Mouse (Mus musculus) forebrain, embryonic 10.5 days (tissue): ENCODE data around the gene Slc1a2. TPM values are rescaled to one million over a fixed set of nuclear protein-coding genes. Genes with fewer than 3 reads are reported as not detected.
A peak's percentile ranks its signal among the peaks of the same experiment; 100 is the strongest.

Source experiments
- DNase-seq: peaks from one replicate; pipeline ENCODE4 v3.0.0-alpha.2; 2017; ENCODE audit warnings: low spot score; ENCODE audit errors: extremely low spot score
- H3K27ac ChIP-seq: fragments of 300-500 bp; sonication (generic); 2 replicates; pipeline ENCODE4 v1.5.1; 2016; ENCODE audit warnings: mild to moderate bottlenecking
- H3K27me3 ChIP-seq: fragments of 300-500 bp; sonication (generic); 2 replicates; pipeline ENCODE4 v1.6.1; 2016; ENCODE audit warnings: mild to moderate bottlenecking; ENCODE audit not compliant: poor library complexity, severe bottlenecking
- H3K36me3 ChIP-seq: fragments of 300-500 bp; sonication (generic); replicated peaks from 2 replicates; pipeline ENCODE4 v1.6.1; 2016; ENCODE audit warnings: mild to moderate bottlenecking, moderate library complexity
- H3K4me1 ChIP-seq: fragments of 300-500 bp; sonication (generic); 2 replicates; pipeline ENCODE4 v1.6.1; 2016
- H3K4me3 ChIP-seq: fragments of 300-500 bp; sonication (generic); 2 replicates; pipeline ENCODE4 v1.5.1; 2016; ENCODE audit warnings: mild to moderate bottlenecking, moderate library complexity
- H3K9me3 ChIP-seq: fragments of 300-500 bp; sonication (generic); 2 replicates; pipeline ENCODE4 v1.6.1; 2016; ENCODE audit warnings: mild to moderate bottlenecking, moderate library complexity
- WGBS: fragments of 180-500 bp; shearing (Covaris S2); methylation state at CpG from one replicate; pipeline ENCODE4 v1.1.7; 2016; 5-methylcytosine and 5-hydroxymethylcytosine counted together
- polyA plus RNA-seq: library from polyadenylated mRNA; unstranded; fragments of >200 nt; fragmentation: Nextera tagmentation; extraction: Ambion mirVana; gene quantifications from 2 replicates; pipeline ENCODE4 v1.2.1, GENCODE M21; 2016

The Slc1a2 gene
- polyA plus RNA-seq: 2.6 and 2.7 TPM in 2 replicates

- Histone ChIP-seq H3K27me3 (peaks cover 56% of the 10 kb centered on the region), H3K9me3 (no peaks in the 10 kb centered on the region), H3K4me1 (peaks cover 67% of the 10 kb centered on the region), H3K4me3 (peak within 1 kb of the TSS; percentile 84), H3K27ac (peak within 1 kb of the TSS; percentile 92), H3K36me3 (no peaks in the 10 kb centered on the region)
- DNase-seq: peak; percentile 32
- under 1% methylated on average over 20 of the region's 20 CpGs for WGBS
Measured at GRCm38 (mm10) chr2:102658163-102658660, at the start of gene Slc1a2. TSS of gene Slc1a2 (plus strand) at chr2:102658659.

- no peaks in the 10 kb centered on the region for H3K36me3 ChIP-seq
- H3K27me3 ChIP-seq: no peaks in the 10 kb centered on the region
- H3K27ac ChIP-seq: no peak overlapping the region
- no peaks in the 10 kb centered on the region for H3K4me1 ChIP-seq
- no peak overlapping the region for H3K4me3 ChIP-seq
- DNase-seq: no peak
- WGBS: 91% methylated on average over 4 of the region's 4 CpGs
- no peaks in the 10 kb centered on the region for H3K9me3 ChIP-seq
Measured at GRCm38 (mm10) chr2:102610485-102610884, 48.0 kb upstream of the Slc1a2 start.

GRCm38 (mm10) chr2:102616637-102617036, 41.8 kb upstream of the Slc1a2 start:
- WGBS: 81% methylated on average over 2 of the region's 2 CpGs
- no peaks in the 10 kb centered on the region for H3K9me3 ChIP-seq
- DNase-seq: no peak
- no peaks in the 10 kb centered on the region for H3K36me3 ChIP-seq
- H3K27me3 ChIP-seq: no peaks in the 10 kb centered on the region
- no peak overlapping the region for H3K4me3 ChIP-seq
- H3K27ac ChIP-seq: no peak overlapping the region
- H3K4me1 ChIP-seq: peaks cover 5% of the 10 kb centered on the region; the same call in 1 of the 2 replicates

- 77% methylated on average over 12 of the region's 12 CpGs for WGBS
- Histone ChIP-seq H3K4me1 (peaks cover 5% of the 10 kb centered on the region; the same call in 1 of the 2 replicates), H3K27me3 (no peaks in the 10 kb centered on the region), H3K36me3 (no peaks in the 10 kb centered on the region), H3K4me3 (no peak overlapping the region), H3K9me3 (no peaks in the 10 kb centered on the region), H3K27ac (no peak overlapping the region)
- DNase-seq: no peak
Measured at GRCm38 (mm10) chr2:102620744-102621429, 37.6 kb upstream of the Slc1a2 start.

- Histone ChIP-seq H3K4me1 (peaks cover 5% of the 10 kb centered on the region; the same call in 1 of the 2 replicates), H3K36me3 (no peaks in the 10 kb centered on the region), H3K4me3 (no peak overlapping the region), H3K9me3 (no peaks in the 10 kb centered on the region), H3K27ac (no peak overlapping the region), H3K27me3 (no peaks in the 10 kb centered on the region)
- 92% methylated on average over 5 of the region's 5 CpGs for WGBS
- no peak for DNase-seq
Measured at GRCm38 (mm10) chr2:102622176-102622575, 36.3 kb upstream of the Slc1a2 start.

- no peaks in the 10 kb centered on the region for H3K36me3 ChIP-seq
- H3K9me3 ChIP-seq: no peaks in the 10 kb centered on the region
- no peaks in the 10 kb centered on the region for H3K27me3 ChIP-seq
- DNase-seq: no peak
- H3K4me3 ChIP-seq: no peak overlapping the region
- peaks cover 5% of the 10 kb centered on the region; the same call in 1 of the 2 replicates for H3K4me1 ChIP-seq
- no peak overlapping the region for H3K27ac ChIP-seq
Measured at GRCm38 (mm10) chr2:102622943-102623342, 35.5 kb upstream of the Slc1a2 start.

GRCm38 (mm10) chr2:102624538-102624937, 33.9 kb upstream of the Slc1a2 start:
- H3K27me3 ChIP-seq: no peaks in the 10 kb centered on the region
- H3K4me1 ChIP-seq: peaks cover 5% of the 10 kb centered on the region; the same call in 1 of the 2 replicates
- no peaks in the 10 kb centered on the region for H3K9me3 ChIP-seq
- 86% methylated on average over 1 of the region's 1 CpGs for WGBS
- DNase-seq: no peak
- no peak overlapping the region for H3K27ac ChIP-seq
- H3K36me3 ChIP-seq: no peaks in the 10 kb centered on the region
- H3K4me3 ChIP-seq: no peak overlapping the region

GRCm38 (mm10) chr2:102632361-102632760, 26.1 kb upstream of the Slc1a2 start:
- 93% methylated on average over 4 of the region's 4 CpGs for WGBS
- no peaks in the 10 kb centered on the region for H3K9me3 ChIP-seq
- H3K27me3 ChIP-seq: no peaks in the 10 kb centered on the region
- no peak overlapping the region for H3K4me3 ChIP-seq
- H3K36me3 ChIP-seq: no peaks in the 10 kb centered on the region
- H3K4me1 ChIP-seq: no peaks in the 10 kb centered on the region
- no peak overlapping the region for H3K27ac ChIP-seq
- no peak for DNase-seq

- no peak for DNase-seq
- Histone ChIP-seq H3K36me3 (no peaks in the 10 kb centered on the region), H3K9me3 (no peaks in the 10 kb centered on the region), H3K27ac (no peak overlapping the region), H3K27me3 (no peaks in the 10 kb centered on the region), H3K4me1 (no peaks in the 10 kb centered on the region), H3K4me3 (no peak overlapping the region)
- WGBS: 90% methylated on average over 1 of the region's 1 CpGs
Measured at GRCm38 (mm10) chr2:102634010-102634409, 24.4 kb upstream of the Slc1a2 start.

GRCm38 (mm10) chr2:102635523-102636060, 22.9 kb upstream of the Slc1a2 start:
- H3K36me3 ChIP-seq: no peaks in the 10 kb centered on the region
- H3K4me3 ChIP-seq: no peak overlapping the region
- H3K27ac ChIP-seq: no peak overlapping the region
- H3K4me1 ChIP-seq: no peaks in the 10 kb centered on the region
- DNase-seq: no peak
- no peaks in the 10 kb centered on the region for H3K27me3 ChIP-seq
- no peaks in the 10 kb centered on the region for H3K9me3 ChIP-seq
- 88% methylated on average over 3 of the region's 3 CpGs for WGBS

- no peaks in the 10 kb centered on the region for H3K27me3 ChIP-seq
- H3K9me3 ChIP-seq: no peaks in the 10 kb centered on the region
- 90% methylated on average over 7 of the region's 7 CpGs for WGBS
- no peak overlapping the region for H3K4me3 ChIP-seq
- no peak overlapping the region for H3K27ac ChIP-seq
- no peak for DNase-seq
- no peaks in the 10 kb centered on the region for H3K4me1 ChIP-seq
- H3K36me3 ChIP-seq: no peaks in the 10 kb centered on the region
Measured at GRCm38 (mm10) chr2:102636116-102636600, 22.3 kb upstream of the Slc1a2 start.

- Histone ChIP-seq H3K9me3 (no peaks in the 10 kb centered on the region), H3K4me3 (no peak overlapping the region), H3K27ac (no peak overlapping the region), H3K4me1 (no peaks in the 10 kb centered on the region), H3K27me3 (no peaks in the 10 kb centered on the region), H3K36me3 (no peaks in the 10 kb centered on the region)
- DNase-seq: no peak
- WGBS: 85% methylated on average over 5 of the region's 5 CpGs
Measured at GRCm38 (mm10) chr2:102638140-102638539, 20.3 kb upstream of the Slc1a2 start.

- Histone ChIP-seq H3K27me3 (no peaks in the 10 kb centered on the region), H3K9me3 (no peaks in the 10 kb centered on the region), H3K4me3 (no peak overlapping the region), H3K36me3 (no peaks in the 10 kb centered on the region), H3K4me1 (no peaks in the 10 kb centered on the region), H3K27ac (no peak overlapping the region)
- DNase-seq: no peak
- 83% methylated on average over 2 of the region's 2 CpGs for WGBS
Measured at GRCm38 (mm10) chr2:102638690-102639089, 19.8 kb upstream of the Slc1a2 start.
